Mouse (Mus musculus) fat pad, adult 2 months (tissue): ENCODE results near the gene Gm8914.
"Not testable (repeated sequence)": the region's sequence is repeated elsewhere in the genome, so short reads cannot be mapped to it uniquely, and the experiment has no call there.

Source experiments
- DNase-seq: peaks from one replicate; pipeline ENCODE4 v3.0.0-alpha.2; 2011; ENCODE audit warnings: low read depth, low spot score; ENCODE audit errors: extremely low read depth

The Gm8914 gene

GRCm38 (mm10) chrX:91479826-91480225, at the start of gene Gm8914:
Gene Gm8914 (plus strand): TSS chrX:91480126.
- DNase-seq, result not testable (repeated sequence)
